Mouse (Mus musculus): ENCODE data around the gene Ak9. TPM values are rescaled to one million over a fixed set of nuclear protein-coding genes. Genes with fewer than 3 reads are reported as not detected.

The Ak9 gene
- polyA plus RNA-seq, 1 experiment from 2014 or later: not detected

DNA sequence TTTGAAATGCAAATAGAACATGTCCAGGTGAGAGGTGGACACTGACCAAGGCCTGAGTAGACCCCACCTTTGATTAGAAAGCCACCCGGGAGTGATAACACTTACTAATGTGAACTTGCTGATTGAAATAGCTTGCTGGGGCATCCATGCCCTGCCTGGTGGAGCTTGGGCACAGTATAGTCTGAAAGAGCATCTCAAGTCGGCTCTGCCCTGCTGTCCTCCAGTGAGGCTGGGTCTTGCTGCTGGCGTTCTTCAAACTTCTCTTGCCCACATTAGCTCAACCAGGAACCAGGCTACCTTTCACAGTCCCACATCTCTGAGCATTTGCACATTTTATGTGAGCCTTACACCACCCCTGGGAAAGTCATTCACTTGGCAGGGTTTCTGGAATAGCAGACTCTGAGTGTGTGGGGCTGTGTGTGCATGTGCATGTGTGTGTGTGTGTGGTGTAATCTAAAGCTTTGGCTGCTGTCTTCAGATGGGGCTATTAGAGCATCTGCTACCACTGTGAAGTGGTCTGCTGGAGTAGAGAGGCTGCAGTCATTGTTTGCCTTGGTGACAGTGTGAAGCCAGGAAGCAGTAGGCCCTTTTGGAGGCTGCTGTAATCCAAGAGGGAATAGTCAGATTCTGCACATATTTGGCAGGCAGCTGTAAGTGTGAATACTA, 157.4 kb downstream of the Ak9 start:
- no peak overlapping the region for H3K9ac ChIP-seq
- no peak overlapping the region for H3K4me2 ChIP-seq
- H3K4me3 ChIP-seq: no peak overlapping the region
- H3K27ac ChIP-seq: no peak overlapping the region
- 75% methylated on average over 3 of the region's 3 CpGs for WGBS (ENCODE audit: insufficient replicate concordance)
- no peaks in the 10 kb centered on the region for H3K9me3 ChIP-seq (replicated peaks)
- H3K36me3 ChIP-seq: peaks cover 52% of the 10 kb centered on the region
- H3K27me3 ChIP-seq (replicated peaks): no peaks in the 10 kb centered on the region
- peaks cover 6% of the 10 kb centered on the region for H3K4me1 ChIP-seq
- ATAC-seq: no peak

- H3K4me3 ChIP-seq: no peak overlapping the region
- WGBS (ENCODE audit: insufficient replicate concordance): 74% methylated on average over 15 of the region's 15 CpGs
Observed at GRCm38 (mm10) chr10:41464401-41464955, 160.7 kb downstream of the Ak9 start.

DNA sequence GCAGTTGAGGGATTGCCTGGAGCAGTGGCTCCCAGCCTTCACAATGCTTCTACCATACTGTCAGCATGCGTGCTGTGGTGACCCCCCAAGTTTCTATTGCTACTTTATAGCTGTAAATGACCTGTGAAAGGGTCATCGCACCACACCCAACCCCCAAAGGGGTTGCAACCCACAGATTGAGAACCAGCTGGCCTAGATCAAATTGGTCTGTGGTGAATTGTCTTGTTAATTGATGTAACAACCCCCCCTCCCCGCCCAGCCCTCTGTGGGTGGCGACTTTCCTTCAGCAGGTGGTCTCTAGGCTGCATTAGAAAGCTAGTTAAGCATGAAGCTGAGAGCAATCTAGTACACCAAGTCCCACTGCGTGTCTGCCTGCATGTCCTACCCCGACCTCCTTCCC, 163.5 kb downstream of the Ak9 start:
- no peak for ATAC-seq
- peaks cover 3% of the 10 kb centered on the region; the same call in 1 of the 2 replicates for H3K4me1 ChIP-seq
- H3K27me3 ChIP-seq (replicated peaks): no peaks in the 10 kb centered on the region
- H3K4me3 ChIP-seq: no peak overlapping the region
- no peaks in the 10 kb centered on the region for H3K9me3 ChIP-seq (replicated peaks)
- no peak overlapping the region for H3K4me2 ChIP-seq
- WGBS (ENCODE audit: insufficient replicate concordance): 71% methylated on average over 6 of the region's 6 CpGs
- H3K27ac ChIP-seq: no peak overlapping the region
- no peak overlapping the region for H3K9ac ChIP-seq
- H3K36me3 ChIP-seq: peaks cover 19% of the 10 kb centered on the region

More at GRCm38 (mm10) chr10:41464401-41464955, 160.7 kb downstream of the Ak9 start:
- ATAC-seq: no peak
- H3K27ac ChIP-seq: no peak overlapping the region
- no peak overlapping the region for H3K4me2 ChIP-seq
- H3K36me3 ChIP-seq: peaks cover 25% of the 10 kb centered on the region
- no peaks in the 10 kb centered on the region for H3K27me3 ChIP-seq (replicated peaks)
- H3K4me1 ChIP-seq: no peaks in the 10 kb centered on the region
- H3K9me3 ChIP-seq (replicated peaks): no peaks in the 10 kb centered on the region
- H3K9ac ChIP-seq: no peak overlapping the region

DNA sequence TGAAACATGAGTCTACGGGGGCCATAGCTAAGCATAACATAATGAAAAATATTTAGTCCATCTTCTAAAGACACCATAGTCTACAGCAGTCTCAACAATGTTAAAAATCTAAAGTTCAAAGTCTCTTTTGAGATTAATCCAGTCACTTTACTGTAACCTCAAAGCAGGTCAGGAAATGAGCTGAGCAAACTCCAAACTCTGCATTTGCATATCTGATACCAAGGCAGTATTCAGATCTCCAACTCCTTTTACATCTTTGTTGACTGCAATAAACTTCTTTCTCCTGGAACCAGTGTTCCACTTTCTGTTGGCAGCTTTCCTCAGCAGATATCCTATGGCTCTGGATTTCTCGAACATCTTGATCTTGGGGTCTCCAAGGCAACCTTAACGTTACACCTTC, 166.9 kb downstream of the Ak9 start:
- H3K9ac ChIP-seq: no peak overlapping the region
- no peak overlapping the region for H3K4me3 ChIP-seq
- H3K4me1 ChIP-seq: peaks cover 36% of the 10 kb centered on the region
- peaks cover 2% of the 10 kb centered on the region; the same call in 1 of the 2 replicates for H3K36me3 ChIP-seq
- no peak overlapping the region for H3K27ac ChIP-seq
- no peak for ATAC-seq
- 71% methylated on average over 3 of the region's 3 CpGs for WGBS (ENCODE audit: insufficient replicate concordance)
- H3K4me2 ChIP-seq: no peak overlapping the region
- H3K27me3 ChIP-seq (replicated peaks): no peaks in the 10 kb centered on the region
- H3K9me3 ChIP-seq (replicated peaks): no peaks in the 10 kb centered on the region

GRCm38 (mm10) chr10:41472534-41472933, 168.8 kb downstream of the Ak9 start:
- peaks cover 55% of the 10 kb centered on the region for H3K4me1 ChIP-seq
- H3K27me3 ChIP-seq (replicated peaks): no peaks in the 10 kb centered on the region
- H3K9me3 ChIP-seq (replicated peaks): no peaks in the 10 kb centered on the region
- H3K9ac ChIP-seq: no peak overlapping the region
- no peak overlapping the region for H3K4me3 ChIP-seq
- H3K27ac ChIP-seq: no peak overlapping the region
- no peak for ATAC-seq
- no peak overlapping the region for H3K4me2 ChIP-seq
- H3K36me3 ChIP-seq: no peaks in the 10 kb centered on the region

DNA sequence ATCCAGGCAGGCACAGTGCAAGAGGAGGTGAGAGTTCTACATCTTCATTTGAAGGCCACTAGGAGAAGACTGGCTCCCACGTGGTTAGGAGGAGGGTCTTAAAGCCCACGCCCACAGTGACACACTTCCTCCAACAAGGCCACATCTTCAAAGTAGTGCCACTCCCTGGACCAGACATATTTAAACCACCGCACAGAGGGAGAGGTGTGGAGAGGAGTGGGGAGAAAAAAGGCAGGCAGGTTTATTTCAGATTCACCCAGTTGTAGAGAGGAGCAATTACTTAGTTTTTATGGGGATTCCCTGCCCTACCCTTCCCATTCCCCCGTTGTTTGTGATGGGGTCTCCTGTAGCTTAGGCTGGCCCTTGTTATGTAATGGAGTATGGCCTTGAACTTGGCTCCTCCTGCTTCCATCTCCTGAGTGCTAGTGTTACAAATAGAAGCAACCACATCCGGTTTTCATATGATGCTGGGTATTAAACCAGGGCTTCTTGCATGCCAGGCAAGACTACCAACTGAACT, 169.2 kb downstream of the Ak9 start:
- Histone ChIP-seq H3K4me2 (no peak overlapping the region), H3K9ac (no peak overlapping the region)
- 55% methylated on average over 5 of the region's 5 CpGs for whole genome bisulfite sequencing (ENCODE audit: insufficient replicate concordance)

GRCm38 (mm10) chr10:41473782-41474468, 170.1 kb downstream of the Ak9 start:
- Histone ChIP-seq H3K9ac (no peak overlapping the region), H3K4me2 (0 out of 2 replicates have a peak overlapping the region, but pooled peaks have one; percentile 16), H3K9me3 (replicated peaks) (no peaks in the 10 kb centered on the region), H3K4me1 (peaks cover 69% of the 10 kb centered on the region), H3K4me3 (no peak overlapping the region), H3K36me3 (no peaks in the 10 kb centered on the region; the same call in 1 of the 2 replicates), H3K27ac (peak overlapping the region; percentile 60; the same call in 1 of the 2 replicates), H3K27me3 (replicated peaks) (no peaks in the 10 kb centered on the region; the same call in 1 of the 2 replicates)
- 21% methylated on average over 6 of the region's 6 CpGs for WGBS (ENCODE audit: insufficient replicate concordance)
- no peak for ATAC-seq

More for the DNA sequence above, 169.2 kb downstream of the Ak9 start:
- Histone ChIP-seq H3K36me3 (no peaks in the 10 kb centered on the region), H3K9me3 (replicated peaks) (no peaks in the 10 kb centered on the region), H3K4me1 (peaks cover 60% of the 10 kb centered on the region), H3K4me3 (no peak overlapping the region), H3K27ac (no peak overlapping the region), H3K27me3 (replicated peaks) (no peaks in the 10 kb centered on the region)
- no peak for ATAC-seq

DNA sequence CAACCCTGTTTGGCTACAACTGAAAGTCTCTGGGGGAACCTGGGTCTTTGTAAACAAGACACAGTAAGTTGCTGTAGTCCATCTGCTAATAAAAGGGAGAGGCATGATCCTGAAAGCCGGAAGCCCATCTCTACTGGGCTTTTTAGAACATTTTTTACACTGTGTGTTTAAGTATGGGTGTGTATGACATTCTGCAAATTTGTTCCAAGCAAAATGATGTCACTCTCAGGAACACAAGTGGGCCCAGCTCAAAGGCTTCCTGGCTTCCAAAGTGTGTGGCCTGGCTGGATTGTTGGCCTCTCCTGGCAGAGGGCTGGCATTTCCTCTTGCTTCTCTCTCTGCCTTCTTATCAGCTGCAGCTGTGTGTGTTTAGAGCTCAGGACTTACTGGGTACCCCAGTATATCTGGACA, 171.2 kb downstream of the Ak9 start:
- H3K4me3 ChIP-seq: no peak overlapping the region
- 0 out of 2 replicates have a peak overlapping the region, but pooled peaks have one; percentile 43 for H3K9ac ChIP-seq
- WGBS (ENCODE audit: insufficient replicate concordance): 81% methylated on average over 1 of the region's 1 CpGs
- H3K27ac ChIP-seq: peak overlapping the region; percentile 73
- H3K36me3 ChIP-seq: no peaks in the 10 kb centered on the region; the same call in 1 of the 2 replicates
- peaks cover 74% of the 10 kb centered on the region for H3K4me1 ChIP-seq
- H3K9me3 ChIP-seq (replicated peaks): no peaks in the 10 kb centered on the region
- peak overlapping the region; percentile 99; the same call in 1 of the 2 replicates for H3K4me2 ChIP-seq
- no peak for ATAC-seq
- H3K27me3 ChIP-seq (replicated peaks): no peaks in the 10 kb centered on the region; the same call in 1 of the 2 replicates

GRCm38 (mm10) chr10:41476171-41477017, 172.6 kb downstream of the Ak9 start, which contains the start of gene Mical1:
Gene Mical1 (plus strand): TSS chr10:41476314.
- peaks cover 88% of the 10 kb centered on the region for H3K4me1 ChIP-seq
- H3K36me3 ChIP-seq: no peaks in the 10 kb centered on the region; the same call in 1 of the 2 replicates
- H3K27me3 ChIP-seq (replicated peaks): no peaks in the 10 kb centered on the region; the same call in none of the 2 replicates
- no peaks in the 10 kb centered on the region for H3K9me3 ChIP-seq (replicated peaks)
- peak; percentile 83 for ATAC-seq
- H3K4me3 ChIP-seq: peak within 1 kb of the TSS; percentile 69
- peak within 1 kb of the TSS; percentile 85 for H3K27ac ChIP-seq
- H3K9ac ChIP-seq: peak within 1 kb of the TSS; percentile 72
- H3K4me2 ChIP-seq: peak within 1 kb of the TSS; percentile 99
- under 1% methylated on average over 35 of the region's 35 CpGs for WGBS (ENCODE audit: insufficient replicate concordance)

DNA sequence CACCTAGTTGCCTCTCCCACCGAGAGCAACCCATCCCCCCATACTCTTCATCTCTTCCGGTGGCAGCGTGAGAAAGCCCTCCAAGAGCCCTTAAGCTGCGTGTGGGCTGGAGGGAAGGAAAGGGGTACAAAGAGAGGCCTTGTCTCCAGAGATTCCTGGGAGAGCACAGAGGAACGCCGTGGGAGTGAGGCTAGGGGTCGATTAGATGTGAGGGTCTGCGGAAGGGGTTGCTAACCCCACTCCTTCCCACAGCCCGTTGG, 173.2 kb downstream of the Ak9 start:
- Histone ChIP-seq H3K9ac (peak overlapping the region; percentile 72), H3K4me2 (peak overlapping the region; percentile 99), H3K9me3 (replicated peaks) (no peaks in the 10 kb centered on the region), H3K27ac (peak overlapping the region; percentile 85), H3K36me3 (peaks cover 3% of the 10 kb centered on the region), H3K4me1 (peaks cover 90% of the 10 kb centered on the region), H3K27me3 (replicated peaks) (no peaks in the 10 kb centered on the region; the same call in none of the 2 replicates), H3K4me3 (peak overlapping the region; percentile 69)
- no peak for ATAC-seq
- under 1% methylated on average over 9 of the region's 9 CpGs for WGBS (ENCODE audit: insufficient replicate concordance)
